Mouse (Mus musculus): ENCODE measurements around the gene Galnt11. TPM values are rescaled to one million over a fixed set of nuclear protein-coding genes. Genes with fewer than 3 reads are reported as not detected.
A peak's percentile ranks its signal among the peaks of the same experiment; 100 is the strongest.
"Not testable (repeated sequence)": the region's sequence is repeated elsewhere in the genome, so short reads cannot be mapped to it uniquely, and the experiment has no call there.

Gene Galnt11
- total and polyA plus RNA-seq, 3 experiments = 9.2 to 12.9 (median 10.1) TPM

DNA sequence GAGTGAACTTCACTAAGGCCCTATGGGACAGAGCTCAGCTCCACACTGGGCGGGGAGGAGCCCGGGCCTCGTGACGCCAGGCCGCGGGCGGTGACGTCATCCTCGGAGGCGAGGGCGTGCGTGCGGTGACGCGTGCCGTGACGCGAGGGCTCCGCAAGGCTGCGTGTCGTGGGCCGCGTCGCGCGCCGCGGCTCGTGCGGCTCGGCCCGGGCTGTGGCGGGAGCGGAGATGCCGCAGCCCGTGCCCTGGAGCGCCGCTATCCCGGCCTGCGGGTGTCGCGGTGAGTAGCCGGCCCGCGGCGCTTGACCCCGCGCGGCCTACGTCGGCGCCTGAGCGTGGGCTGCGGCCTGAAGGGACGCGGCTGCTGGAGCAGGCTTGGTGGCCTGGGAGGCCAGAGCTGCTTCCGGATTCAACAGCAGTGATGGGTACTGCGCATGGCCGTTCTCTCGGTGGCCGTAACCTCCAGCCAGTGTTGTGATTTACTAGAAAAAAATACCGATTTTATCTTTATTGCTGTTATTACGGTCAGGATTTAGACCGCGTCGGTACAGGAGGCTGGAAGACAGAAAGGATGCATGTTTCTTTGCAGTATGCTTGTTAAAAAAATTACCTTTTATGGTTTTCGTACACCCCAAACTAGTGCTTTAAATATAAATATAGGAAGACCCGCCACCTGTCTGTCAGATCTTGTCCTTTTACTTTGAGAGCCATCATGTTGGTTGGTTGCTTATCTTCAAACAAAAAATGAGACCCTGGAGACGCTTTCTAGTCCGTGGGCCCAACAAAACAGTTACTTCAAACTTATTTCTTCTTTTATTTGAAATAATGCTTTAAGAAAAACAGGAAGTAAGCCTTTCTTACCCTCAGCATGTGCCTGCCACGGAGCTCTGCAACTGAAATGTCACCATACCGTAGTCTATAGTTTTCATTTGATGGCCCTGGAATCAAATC is 1.3 kb downstream of the Galnt11 start, which contains the start of gene E130116L18Rik (continued):
- TF ChIP-seq USF1 (IDR thresholded peaks at IDR 0.05; ENCODE audit: low read depth, low read length) (peak; percentile 36), JUN (IDR thresholded peaks at IDR 0.05; ENCODE audit: insufficient read depth, low read depth, low read length) (peak; percentile 15; the same call in 1 of the 2 replicates), JUND (conservative IDR thresholded peaks at IDR 0.05; ENCODE audit: low read depth, low read length) (0 out of 2 replicates have a peak, but pooled peaks have one; percentile 12), SIN3A (IDR thresholded peaks at IDR 0.05; ENCODE audit: low read length) (peak; percentile 69)

DNA sequence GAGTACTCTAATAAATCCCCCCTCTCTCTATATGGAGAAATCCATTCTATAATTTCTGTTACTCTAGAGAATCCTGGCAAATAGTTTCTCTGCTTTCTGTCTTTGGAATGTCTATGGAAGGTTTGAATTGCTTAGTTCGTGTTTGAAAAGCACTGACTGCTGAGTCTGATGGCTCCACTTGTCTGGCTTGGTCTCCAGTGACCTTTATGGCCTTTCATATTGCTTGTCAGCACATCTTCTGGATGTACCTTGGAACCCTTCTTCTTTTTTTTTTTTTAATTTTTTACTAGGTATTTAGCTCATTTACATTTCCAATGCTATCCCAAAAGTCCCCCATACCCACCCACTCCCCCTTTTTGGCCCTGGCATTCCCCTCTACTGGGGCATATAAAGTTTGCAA is 2.7 kb downstream of the Galnt11 start:
- peak overlapping the region; percentile 97 for H3K4me2 ChIP-seq (ENCODE audit: insufficient read depth, low read depth, poor library complexity, severe bottlenecking)
- H3K36me3 ChIP-seq (replicated peaks in 1 of 2; ENCODE audit: control insufficient read depth in 1 of 2, insufficient read depth in 1 of 2, low read length in 1 of 2) = peaks cover 2 to 31% of the 10 kb centered on the region in 2 experiments
- dilution Hi-C loops (cut with MboI; ENCODE audit: extremely low pct_ligation_motif_present, extremely low pct_unique_long_range_greater_than_20kb, low sequenced_read_pairs); H3K9ac ChIP-seq (ENCODE audit: insufficient read depth, low read depth); H3K27me3 ChIP-seq (replicated peaks); DNase-seq (ENCODE audit: extremely low read depth); H3K9me3 ChIP-seq (replicated peaks; ENCODE audit: low read length); H3K27ac ChIP-seq (ENCODE audit: insufficient read depth, low read depth); in situ Hi-C loops (cut with MboI; ENCODE audit: low pct_ligation_motif_present, low pct_unique_long_range_greater_than_20kb, low sequenced_read_pairs): not testable (repeated sequence)
- peaks cover 27% of the 10 kb centered on the region for H3K79me2 ChIP-seq (replicated peaks; ENCODE audit: control insufficient read depth, extremely low read depth, insufficient read depth, poor library complexity, severe bottlenecking)
- peak overlapping the region in 1 of 3 experiments; percentile 68 for H3K4me3 ChIP-seq (replicated peaks in 1 of 3; ENCODE audit: low read depth in 2 of 3, low read length in 2 of 3, poor library complexity in 1 of 3)
- H3K4me1 ChIP-seq (ENCODE audit: control insufficient read depth in 1 of 2, insufficient read depth in 2 of 2) = peaks cover 5 to 22% of the 10 kb centered on the region in 2 experiments; a peak in 3 of 4 replicates

DNA sequence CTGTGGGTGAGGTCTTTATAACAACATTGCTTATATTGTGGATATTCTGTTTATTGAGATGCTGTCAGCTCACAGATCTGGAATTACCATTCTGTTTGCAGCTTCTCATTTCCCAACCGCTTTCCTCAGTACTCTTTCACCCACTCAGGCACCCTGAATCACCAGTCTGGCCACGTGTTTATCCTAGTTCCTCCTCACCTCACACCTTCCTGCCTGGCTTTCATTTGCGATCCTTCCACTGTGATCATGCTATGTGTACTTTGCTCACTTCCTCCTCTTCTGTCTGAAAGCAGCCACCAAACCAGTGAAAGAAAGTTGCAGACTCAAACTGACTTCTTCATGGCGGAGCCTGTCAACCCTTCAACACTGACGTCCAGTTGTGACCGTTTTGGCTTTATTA is 21.4 kb downstream of the Galnt11 start:
- H3K4me2 ChIP-seq (ENCODE audit: insufficient read depth, low read depth, poor library complexity, severe bottlenecking) = no peak overlapping the region
- no peak for DNase-seq (ENCODE audit: extremely low read depth)
- H3K9ac ChIP-seq (ENCODE audit: insufficient read depth, low read depth) = no peak overlapping the region
- TF ChIP-seq HCFC1 (IDR thresholded peaks at IDR 0.05; ENCODE audit: low read depth, low read length) = no peak
- no peak for TF ChIP-seq USF2 (conservative IDR thresholded peaks at IDR 0.05; ENCODE audit: low read depth, low read length)
- no peak for TF ChIP-seq E2F4 (IDR thresholded peaks at IDR 0.05; ENCODE audit: insufficient replicate concordance, low read depth, low read length)
- TF ChIP-seq IRF4 (IDR thresholded peaks at IDR 0.05; ENCODE audit: low read depth, low read length) = no peak
- no peak for TF ChIP-seq ZNF384 (IDR thresholded peaks at IDR 0.05; ENCODE audit: low read depth, low read length)
- TF ChIP-seq TBP (conservative IDR thresholded peaks at IDR 0.05; ENCODE audit: low read depth, low read length) = no peak
- TF ChIP-seq UBTF (IDR thresholded peaks at IDR 0.05; ENCODE audit: low read depth, low read length) = no peak
- no peak for TF ChIP-seq NRF1 (IDR thresholded peaks at IDR 0.05; ENCODE audit: low read depth, low read length)
- TF ChIP-seq POLR2A (IDR thresholded peaks at IDR 0.05; ENCODE audit: low read depth, low read length) = no peak
- no peak for TF ChIP-seq SMC3 (IDR thresholded peaks at IDR 0.05; ENCODE audit: low read depth, low read length)
- TF ChIP-seq NELFE (IDR thresholded peaks at IDR 0.05; ENCODE audit: low read depth, low read length) = no peak
- no peak for TF ChIP-seq MXI1 (IDR thresholded peaks at IDR 0.05; ENCODE audit: low read depth, low read length)
- H3K36me3 ChIP-seq (replicated peaks in 1 of 2; ENCODE audit: control insufficient read depth in 1 of 2, insufficient read depth in 1 of 2, low read length in 1 of 2) = peaks cover 3 to 13% of the 10 kb centered on the region in 2 experiments
- in situ Hi-C loops (cut with MboI; ENCODE audit: low pct_ligation_motif_present, low pct_unique_long_range_greater_than_20kb, low sequenced_read_pairs) = no loop called here
- no peaks in the 10 kb centered on the region for H3K27me3 ChIP-seq (replicated peaks)
- no peaks in the 10 kb centered on the region for H3K79me2 ChIP-seq (replicated peaks; ENCODE audit: control insufficient read depth, extremely low read depth, insufficient read depth, poor library complexity, severe bottlenecking)
- H3K4me3 ChIP-seq (replicated peaks in 1 of 3; ENCODE audit: low read depth in 2 of 3, low read length in 2 of 3, poor library complexity in 1 of 3) = no peak overlapping the region
- peaks cover 0 to 15% of the 10 kb centered on the region in 2 experiments; a peak in 3 of 4 replicates for H3K4me1 ChIP-seq (ENCODE audit: control insufficient read depth in 1 of 2, insufficient read depth in 2 of 2)
- no peaks in the 10 kb centered on the region for H3K9me3 ChIP-seq (replicated peaks; ENCODE audit: low read length)
- dilution Hi-C loops (cut with MboI; ENCODE audit: extremely low pct_ligation_motif_present, extremely low pct_unique_long_range_greater_than_20kb, low sequenced_read_pairs) = no loop called here
- no peak overlapping the region for H3K27ac ChIP-seq (ENCODE audit: insufficient read depth, low read depth)

Data from CH12.LX (cell line).